Mouse (Mus musculus) mouse trophoblast stem cell (cell line): ENCODE data around the gene Rbm47.
"Not testable (repeated sequence)": the region's sequence is repeated elsewhere in the genome, so short reads cannot be mapped to it uniquely, and the experiment has no call there.

ENCODE experiments used
- in situ Hi-C, 2 experiments: fragments of 300-500 bp; cut with MseI, MboI; formaldehyde crosslinking; loops; 2 replicates in 1 of 2; 3 replicates in 1 of 2; pipeline ENCODE4 v1.15.1; 2025

Rbm47 gene

DNA sequence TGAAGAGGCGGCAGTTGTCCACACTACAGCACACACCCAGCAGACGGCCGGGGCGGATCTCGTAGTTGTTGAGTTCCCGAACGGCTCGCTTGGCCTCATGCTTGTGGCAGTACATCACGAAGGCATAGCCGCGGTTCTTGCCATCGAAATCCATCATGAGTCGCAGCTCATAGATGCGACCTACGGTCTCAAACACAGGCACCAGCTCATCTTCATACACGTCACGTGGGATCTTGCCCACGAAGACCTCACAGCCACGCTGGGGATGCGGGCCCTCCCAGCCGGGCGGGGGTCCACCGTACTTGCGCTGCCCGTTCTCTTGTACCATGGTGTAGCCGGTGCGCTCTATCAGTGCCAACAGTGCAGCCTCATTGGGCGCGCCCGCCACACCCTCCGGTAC is 146.1 kb downstream of the Rbm47 start:
- in situ Hi-C loops: no loop called here

- in situ Hi-C loops: no loop called here
Measured at GRCm38 (mm10) chr5:66015449-66015961, 157.4 kb downstream of the Rbm47 start.

DNA sequence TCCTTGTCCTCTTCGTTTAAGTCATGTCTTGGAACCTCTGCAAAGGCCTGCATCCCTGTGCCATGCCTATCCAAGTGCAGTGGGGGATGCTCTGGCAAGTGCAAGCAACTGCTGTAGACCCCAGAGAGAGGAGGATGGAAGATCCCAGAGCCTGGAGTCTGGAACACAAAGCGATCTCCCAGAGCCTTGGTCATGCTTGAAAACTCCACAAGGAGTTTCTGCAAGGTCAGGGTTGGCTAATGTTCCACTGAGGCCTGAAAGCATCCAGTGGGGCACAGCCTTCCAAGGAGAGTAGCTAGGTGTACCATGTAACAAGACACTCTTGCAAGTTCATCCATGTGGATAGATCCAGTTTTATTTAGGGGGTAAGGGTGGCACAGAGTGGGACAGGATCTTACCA is 158.5 kb downstream of the Rbm47 start:
- in situ Hi-C loops: no loop called here

DNA sequence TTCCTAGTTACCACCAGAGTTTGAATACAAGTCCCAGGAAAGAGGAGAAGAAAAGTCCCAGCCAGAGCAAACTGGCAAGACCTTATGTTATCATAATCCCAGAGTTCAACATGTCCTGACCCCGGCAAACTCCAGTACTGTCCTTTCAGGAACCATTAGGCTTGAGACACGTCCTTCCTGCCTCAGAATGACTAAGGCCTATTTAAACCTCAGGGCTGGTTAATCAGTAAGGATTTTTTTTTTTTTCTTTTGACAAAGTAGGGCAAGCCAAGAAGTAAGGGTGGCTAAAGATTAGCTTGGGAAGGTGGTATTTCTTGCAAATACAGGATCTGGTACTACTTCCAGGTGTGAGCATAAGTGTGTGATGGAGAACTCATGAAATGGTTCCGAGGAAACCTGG is 158.9 kb downstream of the Rbm47 start:
- in situ Hi-C loops: no loop called here

GRCm38 (mm10) chr5:66008245-66008967 is 164.5 kb downstream of the Rbm47 start:
- in situ Hi-C loops: no loop called here

- in situ Hi-C loops: no loop called here
Measured at GRCm38 (mm10) chr5:66005041-66005678, 167.8 kb downstream of the Rbm47 start.

DNA sequence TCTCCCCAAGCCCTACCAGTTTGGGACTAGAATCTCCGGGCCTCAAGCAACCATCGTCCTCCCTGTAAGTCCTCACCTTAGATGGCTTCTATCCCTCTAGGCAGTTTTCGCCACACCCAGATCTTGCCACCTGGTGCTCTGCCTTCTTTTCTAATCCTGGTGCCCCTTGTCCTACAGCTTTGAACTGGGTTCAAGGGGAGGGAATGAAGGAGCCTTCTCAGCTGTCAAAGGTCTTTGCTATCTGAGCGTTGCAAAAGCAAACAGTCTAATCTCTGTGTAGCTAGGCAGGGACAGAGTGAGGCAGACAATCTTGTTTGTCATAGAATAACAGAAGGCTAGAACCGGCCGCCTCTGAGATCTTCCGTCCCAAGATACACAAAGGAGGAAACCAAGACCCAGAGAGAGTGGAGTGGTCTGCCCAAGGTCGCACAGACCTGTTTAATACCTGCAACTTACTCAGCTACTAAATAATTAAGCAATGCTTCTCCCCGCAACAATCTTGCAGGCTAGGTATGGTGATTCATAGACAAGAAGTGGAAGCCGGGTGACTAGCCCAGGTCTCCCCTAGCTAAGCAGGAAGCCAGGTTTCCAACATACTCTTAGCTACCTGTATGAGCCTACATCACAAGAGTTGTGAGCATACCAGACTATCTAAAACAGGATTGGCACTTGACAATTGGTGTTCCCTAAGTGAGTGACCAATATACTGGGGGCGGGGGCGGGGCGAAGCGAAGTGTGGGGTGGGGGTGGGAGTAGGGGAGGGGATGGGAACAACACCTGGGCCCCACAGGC is 168.6 kb downstream of the Rbm47 start, which contains the start of gene 9130230L23Rik:
Gene 9130230L23Rik (minus strand): TSS at position 152 of the 792 bp plus-strand sequence.
- in situ Hi-C loops: no loop called here

DNA sequence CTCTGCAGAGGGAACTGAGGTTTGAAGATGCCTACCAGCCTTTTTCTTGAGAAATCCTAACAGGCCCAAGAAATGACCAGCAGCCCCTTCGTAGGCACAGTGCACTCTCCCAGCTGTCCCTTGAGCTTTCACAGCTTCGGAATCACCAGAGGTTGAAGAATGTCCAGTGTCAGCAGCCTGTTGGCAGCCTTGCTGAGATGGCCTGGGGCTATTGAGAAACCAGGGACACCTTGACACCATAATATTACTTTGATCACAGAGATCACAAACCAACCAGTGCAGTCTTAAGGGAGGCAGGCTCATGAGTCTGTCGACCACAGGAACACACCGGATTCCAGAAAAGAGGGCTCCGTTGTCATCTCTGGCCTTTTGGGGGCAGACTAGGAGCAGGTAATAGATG is 171.7 kb downstream of the Rbm47 start:
- in situ Hi-C loops: no loop called here

DNA sequence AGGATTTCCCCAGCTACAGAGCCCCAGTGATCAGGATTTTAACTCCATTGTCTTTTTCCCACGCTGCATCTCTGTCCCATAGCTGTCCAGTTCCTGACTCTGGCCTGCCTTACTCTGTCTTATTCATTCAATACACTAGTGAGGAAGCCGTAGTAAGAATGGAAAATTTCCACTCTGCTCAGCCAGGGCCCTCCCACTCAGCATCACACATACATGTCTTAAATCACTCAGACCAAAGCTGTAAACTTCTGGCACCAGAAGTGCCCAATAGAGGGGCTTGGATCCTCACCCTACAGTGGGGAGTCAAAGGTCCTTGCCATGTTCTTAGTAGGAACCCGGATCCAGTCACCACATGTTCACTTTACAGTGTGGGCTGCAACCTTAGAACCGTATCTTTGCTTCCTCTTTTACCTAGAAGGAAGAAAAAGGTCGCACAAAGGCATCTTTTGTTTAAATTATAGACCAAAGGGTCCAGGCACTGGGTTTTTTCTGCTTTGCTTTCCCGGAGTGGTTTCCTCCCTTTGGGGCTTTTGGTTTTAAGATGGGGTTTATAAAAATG is 172.3 kb downstream of the Rbm47 start:
- in situ Hi-C loops: no loop called here

DNA sequence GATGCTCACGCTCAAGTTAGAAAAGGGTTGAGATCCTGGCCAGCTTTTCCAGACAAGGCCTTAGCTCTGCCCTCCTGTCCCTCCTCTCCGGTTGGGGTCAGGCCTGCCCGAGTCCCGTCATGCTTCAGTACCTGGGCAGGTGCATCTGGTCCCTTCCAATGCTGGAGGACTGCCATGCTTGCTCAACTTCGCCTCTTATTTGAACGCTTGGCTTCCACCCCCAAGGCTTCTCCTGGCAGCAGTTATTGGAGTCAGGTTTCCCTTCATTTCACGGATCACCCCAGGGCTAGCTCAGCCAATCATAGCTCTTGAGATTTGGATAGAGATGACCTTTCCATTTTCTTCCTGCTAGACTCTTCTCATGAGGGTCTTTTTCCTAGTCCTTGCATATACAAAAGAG is 172.8 kb downstream of the Rbm47 start:
- in situ Hi-C loops: no loop called here

GRCm38 (mm10) chr5:65999106-65999505 is 173.8 kb downstream of the Rbm47 start:
- in situ Hi-C loops: no loop called here

DNA sequence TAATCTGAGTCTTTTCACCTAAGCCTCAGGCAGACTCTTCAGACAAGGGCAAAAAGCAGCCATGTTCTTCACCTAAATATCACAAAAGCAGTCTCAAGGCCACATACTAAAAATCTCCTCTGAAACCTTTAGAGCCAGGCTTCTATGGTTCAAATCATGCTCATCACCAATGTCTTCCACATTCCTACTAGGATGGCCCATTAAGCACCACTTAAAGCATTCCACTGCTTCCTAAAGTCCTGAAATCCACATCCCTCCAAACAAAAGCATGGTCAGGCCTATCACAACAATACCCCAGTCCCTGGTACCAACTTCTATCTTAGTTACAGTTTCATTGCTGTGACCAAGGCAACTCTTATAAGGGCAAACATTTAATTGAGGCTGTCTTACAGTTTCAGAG is 175.1 kb downstream of the Rbm47 start:
- in situ Hi-C loops: no loop called here

DNA sequence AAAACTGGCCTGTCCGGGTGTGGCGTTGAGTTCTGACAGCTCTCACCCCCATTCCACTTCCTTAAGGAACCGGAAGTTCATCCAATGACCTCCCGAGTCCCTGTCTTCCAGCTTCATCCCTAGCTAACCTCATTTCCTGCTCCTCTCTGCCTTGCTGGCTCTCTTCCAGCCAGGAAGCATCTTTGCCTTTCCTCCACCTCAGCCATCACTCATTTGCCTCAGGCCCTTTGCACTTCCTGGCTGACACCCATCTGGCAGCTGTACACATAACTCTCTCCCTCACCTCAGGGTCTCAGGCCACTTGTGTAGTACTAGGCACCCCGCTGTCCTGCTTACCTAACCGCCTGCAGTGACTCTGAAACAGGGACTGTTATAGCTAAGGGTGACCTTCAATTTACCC is 178.3 kb downstream of the Rbm47 start:
- in situ Hi-C loops: no loop called here

DNA sequence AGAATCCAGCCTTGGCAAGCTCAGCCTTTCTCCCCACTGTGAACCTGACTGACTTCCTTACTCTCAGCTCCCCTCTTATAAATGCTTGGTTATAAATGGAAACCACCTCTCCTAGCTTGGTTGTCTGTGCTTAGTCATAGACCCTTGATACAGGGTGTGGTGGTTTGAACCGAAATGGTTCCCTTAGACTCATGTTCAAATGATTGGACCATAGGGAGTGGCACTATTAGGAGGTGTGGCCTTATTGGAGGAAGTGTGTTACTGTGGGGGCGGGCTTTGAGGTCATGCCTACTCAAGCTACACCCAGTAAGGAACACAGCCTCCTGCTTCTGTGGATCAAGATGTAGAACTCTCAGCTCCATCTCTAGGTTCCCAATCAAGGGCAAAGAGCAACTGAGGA is 181.7 kb downstream of the Rbm47 start:
- in situ Hi-C loops: no loop called here

DNA sequence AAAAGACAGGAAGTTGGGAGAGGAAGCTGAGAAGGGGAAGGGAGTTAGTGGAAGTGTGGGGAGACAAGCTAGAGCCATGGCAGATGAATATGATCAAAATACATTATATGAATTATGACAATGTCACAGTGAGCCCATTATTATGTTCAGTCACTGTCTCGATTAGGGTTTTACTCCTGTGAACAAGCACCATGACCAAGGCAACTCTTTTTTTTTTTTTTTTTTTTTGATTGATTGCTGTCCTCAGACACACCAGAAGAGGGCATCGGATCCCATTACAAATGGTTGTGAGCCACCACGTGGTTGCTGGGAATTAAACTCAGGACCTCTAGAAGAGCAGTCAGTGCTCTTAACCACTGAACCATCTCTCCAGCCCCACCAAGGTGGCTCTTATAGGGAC is 185.9 kb downstream of the Rbm47 start:
- in situ Hi-C loops: not testable (repeated sequence)

GRCm38 (mm10) chr5:65986426-65986825 is 186.5 kb downstream of the Rbm47 start:
- in situ Hi-C loops: no loop called here

DNA sequence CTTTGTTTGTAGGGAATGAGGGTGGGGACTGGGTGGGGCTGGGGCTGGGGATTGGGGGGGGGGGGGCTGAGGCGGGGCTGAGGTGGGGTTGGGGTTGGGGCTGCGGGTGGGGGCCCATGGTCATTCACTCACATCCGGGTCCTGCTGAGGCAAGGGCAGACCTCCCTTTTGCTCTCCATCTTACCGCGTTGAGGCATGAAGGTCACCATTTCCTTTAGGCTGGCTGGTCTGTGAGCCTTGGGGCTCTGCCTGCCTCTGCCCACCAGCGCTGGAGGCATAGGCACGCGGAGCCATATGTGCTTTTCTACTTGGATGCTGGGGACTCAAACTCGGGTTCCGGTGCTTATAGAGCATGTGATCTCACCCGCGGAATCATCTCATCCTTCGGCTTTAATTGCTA is 197.2 kb downstream of the Rbm47 start:
- in situ Hi-C loops: no loop called here

DNA sequence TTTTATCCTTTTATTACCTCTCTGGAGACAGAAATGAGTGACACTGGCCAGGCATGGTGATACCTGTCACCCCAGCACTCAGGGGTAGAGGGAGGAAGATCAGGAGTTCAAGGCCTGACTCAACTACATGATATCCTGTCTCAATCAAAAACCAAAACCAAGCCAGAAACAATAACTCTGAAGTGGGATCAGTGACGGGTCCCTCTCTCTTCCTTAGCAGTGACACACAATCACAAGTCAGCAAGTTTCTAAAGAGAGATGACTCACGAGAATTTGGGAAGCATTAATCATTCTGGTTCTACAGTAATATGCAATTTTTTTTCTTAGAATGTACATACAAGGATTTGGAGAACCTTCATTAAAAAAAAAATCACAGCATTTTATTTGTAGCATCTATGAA is 199.7 kb downstream of the Rbm47 start:
- in situ Hi-C loops: no loop called here

DNA sequence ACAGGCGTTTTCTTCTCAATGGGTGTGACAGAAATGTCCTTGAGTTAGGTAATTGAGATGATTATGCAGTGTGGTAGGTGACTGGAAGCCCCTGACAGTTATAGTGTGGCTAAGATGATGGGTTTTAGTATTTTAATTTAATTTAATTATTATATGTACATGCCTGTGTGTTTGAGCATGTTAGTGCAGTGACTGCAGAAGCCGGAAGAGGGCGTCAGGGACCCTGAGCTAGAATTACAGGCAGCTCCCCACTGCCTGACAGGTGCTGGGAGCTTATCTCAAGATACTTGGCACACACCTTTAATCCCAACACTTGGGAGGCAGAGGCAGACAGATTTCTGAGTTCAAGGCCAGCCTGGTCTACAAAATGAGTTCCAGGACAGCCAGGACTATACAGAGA is 204.9 kb downstream of the Rbm47 start:
- in situ Hi-C loops: no loop called here

GRCm38 (mm10) chr5:65967091-65967490 is 205.8 kb downstream of the Rbm47 start:
- in situ Hi-C loops: no loop called here
